8 mouse cellular contexts compared by ENCODE assay signal in genomic region chr4:141210524-141211219, GRCm38 (mm10). TPM values are rescaled to one million over a fixed set of nuclear protein-coding genes. Genes with fewer than 3 reads are reported as not detected.
A peak's percentile ranks its signal among the peaks of the same experiment; 100 is the strongest.
DNase-seq lines count a peak whose midpoint lies in the region; ATAC-seq lines count a peak whose summit lies in the region.

No protein-coding gene starts in this region.

- peak overlapping the region; percentile 47; the same call in 1 of the 2 replicates for H3K9ac ChIP-seq in heart, embryonic 12.5 days
- H3K9ac ChIP-seq in liver, embryonic 13.5 days = peak overlapping the region; percentile 59
- H3K9ac ChIP-seq in stomach, embryonic 15.5 days = no peak overlapping the region

- H3K27ac ChIP-seq in heart, embryonic 12.5 days (ENCODE audit: poor library complexity, severe bottlenecking) = peak overlapping the region; percentile 62
- peak overlapping the region; percentile 78 for H3K27ac ChIP-seq in liver, embryonic 13.5 days
- H3K27ac ChIP-seq in stomach, embryonic 15.5 days = peak overlapping the region; percentile 59

- 75% methylated on average over 14 of the region's 14 CpGs for WGBS in heart, embryonic 12.5 days
- 68% methylated on average over 14 of the region's 14 CpGs for WGBS in liver, embryonic 13.5 days (ENCODE audit: insufficient replicate concordance)
- WGBS in stomach, embryonic 15.5 days = 69% methylated on average over 14 of the region's 14 CpGs

- no peaks in the 10 kb centered on the region for H3K27me3 ChIP-seq in heart, embryonic 12.5 days (replicated peaks)
- H3K27me3 ChIP-seq in liver, embryonic 13.5 days = no peaks in the 10 kb centered on the region
- H3K27me3 ChIP-seq in stomach, embryonic 15.5 days (replicated peaks) = no peaks in the 10 kb centered on the region

- no peaks in the 10 kb centered on the region for H3K9me3 ChIP-seq in heart, embryonic 12.5 days (replicated peaks)
- H3K9me3 ChIP-seq in liver, embryonic 13.5 days (replicated peaks) = no peaks in the 10 kb centered on the region
- no peaks in the 10 kb centered on the region for H3K9me3 ChIP-seq in stomach, embryonic 15.5 days

- peak overlapping the region; percentile 36 for H3K4me3 ChIP-seq in heart, embryonic 12.5 days
- H3K4me3 ChIP-seq in liver, embryonic 13.5 days (replicated peaks) = peak overlapping the region; percentile 52
- peak overlapping the region; percentile 35 for H3K4me3 ChIP-seq in stomach, embryonic 15.5 days (replicated peaks)

- intact Hi-C loops in heart, postnatal 25 days (cut with DNase I) = loop anchor here (5.0 kb wide), 1 partner anchor 37 kb away; no protein-coding TSS in a partner anchor

- DNase-seq in heart, adult 11 months = peak; percentile 92
- DNase-seq in heart, postnatal 25 days (ENCODE audit: low spot score) = no peak
- no peak for DNase-seq in liver, embryonic 13.5 days
- no peak for DNase-seq in cerebellum, postnatal 25 days
- no peak for DNase-seq in urinary bladder, postnatal 4 days (ENCODE audit: low spot score in 2 of 2)

- H3K36me3 ChIP-seq in heart, embryonic 12.5 days = no peaks in the 10 kb centered on the region
- H3K36me3 ChIP-seq in liver, embryonic 13.5 days = no peaks in the 10 kb centered on the region
- no peaks in the 10 kb centered on the region for H3K36me3 ChIP-seq in stomach, embryonic 15.5 days

- ATAC-seq in CD4-positive, CD25-positive, alpha-beta regulatory T cell, adult 4 months = peak; percentile 75
- ATAC-seq in heart, embryonic 12.5 days (ENCODE audit: insufficient number of reproducible peaks, low FRiP score) = no peak
- peak; percentile 45 for ATAC-seq in liver, embryonic 13.5 days (ENCODE audit: low read depth)
- no peak for ATAC-seq in stomach, embryonic 15.5 days (ENCODE audit: insufficient read depth, low FRiP score, low read depth)

- peaks cover 15% of the 10 kb centered on the region for H3K4me1 ChIP-seq in heart, embryonic 12.5 days (replicated peaks)
- peaks cover 26% of the 10 kb centered on the region for H3K4me1 ChIP-seq in liver, embryonic 13.5 days (replicated peaks)
- H3K4me1 ChIP-seq in stomach, embryonic 15.5 days = peaks cover 13% of the 10 kb centered on the region

- peak overlapping the region; percentile 62 for H3K4me2 ChIP-seq in heart, embryonic 12.5 days
- peak overlapping the region; percentile 57 for H3K4me2 ChIP-seq in liver, embryonic 13.5 days
- H3K4me2 ChIP-seq in stomach, embryonic 15.5 days = peak overlapping the region; percentile 44

RNA-seq across cellular contexts. Expression of gene Rsg1, which starts 3.1 kb away (rescaled TPM):
- total RNA-seq in heart, postnatal 25 days (2021) = under 1 TPM; 0.45 to 0.60 TPM
- 1 to 10 TPM; 3.0 to 4.7 TPM for polyA plus RNA-seq in CD4-positive, CD25-positive, alpha-beta regulatory T cell, adult 4 months (2017; shearing (Covaris generic))
- polyA plus RNA-seq in heart, embryonic 12.5 days (2016; fragmentation: Nextera tagmentation; extraction: Ambion mirVana) = 2.0 and 2.3 TPM in 2 replicates
- 2.1 and 2.2 TPM in 2 replicates for polyA plus RNA-seq in liver, embryonic 13.5 days (2015; fragmentation: Nextera tagmentation; extraction: Ambion mirVana)
- 5.8 TPM in 2 replicates for polyA plus RNA-seq in stomach, embryonic 15.5 days (2015; fragmentation: Nextera tagmentation; extraction: Ambion mirVana)

RNA-seq across cellular contexts. Expression of gene Arhgef19, which starts 28.6 kb away (rescaled TPM):
- total RNA-seq in heart, postnatal 25 days (2021) = 10 to 100 TPM; 28.5 to 36.4 TPM
- polyA plus RNA-seq in CD4-positive, CD25-positive, alpha-beta regulatory T cell, adult 4 months (2017; shearing (Covaris generic)) = not detected
- polyA plus RNA-seq in heart, embryonic 12.5 days (2016; fragmentation: Nextera tagmentation; extraction: Ambion mirVana) = 2.6 and 3.1 TPM in 2 replicates
- polyA plus RNA-seq in liver, embryonic 13.5 days (2015; fragmentation: Nextera tagmentation; extraction: Ambion mirVana) = 1.0 and 1.1 TPM in 2 replicates
- polyA plus RNA-seq in stomach, embryonic 15.5 days (2015; fragmentation: Nextera tagmentation; extraction: Ambion mirVana) = 20.9 and 24.3 TPM in 2 replicates

Comparison
In these comparisons a context has a peak if more than half of its experiments do, and no peak if none do; other contexts are left out.
1. ATAC-seq: peak in CD4-positive, CD25-positive, alpha-beta regulatory T cell, adult 4 months (single experiment) and liver, embryonic 13.5 days (single experiment); none in heart, embryonic 12.5 days (single experiment) and stomach, embryonic 15.5 days (single experiment).
2. Peak in every context shown above with its lines, with median percentiles within 50 percentile points of each other: H3K27ac ChIP-seq, H3K4me2 ChIP-seq and H3K4me3 ChIP-seq.